Mouse (Mus musculus): ENCODE results near the gene Gimap1.

The Gimap1 gene

GRCm38 (mm10) chr6:48738961-48739779 is at the start of gene Gimap1:
Gene Gimap1, plus strand, starts transcription at chr6:48739054.
- DNase-seq, result peak; percentile 54

GRCm38 (mm10) chr6:48689320-48689719 is 49.5 kb upstream of the Gimap1 start:
- DNase-seq, result no peak

- no peak for DNase-seq
These were observed 45.9 kb upstream of the Gimap1 start for GRCm38 (mm10) chr6:48692962-48693361.

GRCm38 (mm10) chr6:48696830-48697554 is 41.9 kb upstream of the Gimap1 start:
- DNase-seq, result no peak

GRCm38 (mm10) chr6:48697555-48697930 is 41.3 kb upstream of the Gimap1 start:
- no peak for DNase-seq

- no peak for DNase-seq
These were observed 40.6 kb upstream of the Gimap1 start for GRCm38 (mm10) chr6:48698066-48698856.

- no peak for DNase-seq
These were observed 40.0 kb upstream of the Gimap1 start for GRCm38 (mm10) chr6:48698888-48699287.

GRCm38 (mm10) chr6:48700251-48701075 is 38.4 kb upstream of the Gimap1 start:
- DNase-seq, result peak; percentile 73

GRCm38 (mm10) chr6:48702146-48702545 is 36.7 kb upstream of the Gimap1 start:
- no peak for DNase-seq

GRCm38 (mm10) chr6:48702601-48703000 is 36.3 kb upstream of the Gimap1 start:
- DNase-seq, result no peak

GRCm38 (mm10) chr6:48704146-48704545 is 34.7 kb upstream of the Gimap1 start:
- DNase-seq, result no peak

GRCm38 (mm10) chr6:48706130-48706529 is 32.7 kb upstream of the Gimap1 start:
- no peak for DNase-seq

GRCm38 (mm10) chr6:48718455-48718854 is 20.4 kb upstream of the Gimap1 start, which contains the start of the genes Gm28053 and Gimap7:
Gene Gm28053, plus strand, starts transcription at chr6:48718607.
Gene Gimap7, plus strand, starts transcription at chr6:48718621.
- DNase-seq, result no peak

GRCm38 (mm10) chr6:48720326-48720725 is 18.5 kb upstream of the Gimap1 start:
- no peak for DNase-seq

GRCm38 (mm10) chr6:48723468-48723867 is 15.4 kb upstream of the Gimap1 start:
- DNase-seq, result no peak

GRCm38 (mm10) chr6:48725476-48725875 is 13.4 kb upstream of the Gimap1 start:
- peak; percentile 85 for DNase-seq

- no peak for DNase-seq
These were observed 11.1 kb upstream of the Gimap1 start for GRCm38 (mm10) chr6:48727761-48728160.

- no peak for DNase-seq
These were observed 6.0 kb upstream of the Gimap1 start for GRCm38 (mm10) chr6:48732864-48733304.

GRCm38 (mm10) chr6:48733660-48734059 is 5.2 kb upstream of the Gimap1 start:
- DNase-seq, result no peak

- DNase-seq, result no peak
These were observed 1.8 kb upstream of the Gimap1 start for GRCm38 (mm10) chr6:48737053-48737452.

GRCm38 (mm10) chr6:48737688-48738087 is 1.2 kb upstream of the Gimap1 start:
- DNase-seq, result no peak

- DNase-seq, result no peak
These were observed 864 bp downstream of the Gimap1 start for GRCm38 (mm10) chr6:48739780-48740055.
